Mouse (Mus musculus): ENCODE measurements at regions not wholly inside any gene's neighbourhood (a gene's known extent, or its start where the extent isn't known, plus 50 kb on each side); places are given as distances from the start of the nearest gene placed in this dataset.

DNA sequence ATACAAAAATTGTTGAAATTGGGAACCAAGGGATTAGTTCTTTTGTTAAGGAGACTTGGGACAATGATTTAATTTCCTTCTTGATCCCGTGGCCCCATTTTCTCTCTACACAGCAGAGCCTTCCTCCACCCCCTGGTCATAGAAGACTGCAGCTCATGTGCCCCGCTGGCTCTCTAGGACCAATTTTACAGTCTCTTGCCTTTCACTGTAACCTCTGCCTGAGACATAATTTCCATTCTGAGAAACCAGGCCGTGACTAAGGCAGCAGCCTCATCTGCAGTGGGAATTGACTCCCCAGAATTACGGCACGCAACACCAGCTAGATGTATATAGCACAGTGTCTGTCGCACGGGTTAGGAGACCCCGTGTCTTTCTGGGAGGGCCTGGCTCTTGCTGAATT is 63.0 kb upstream of the Hpf1 start:
- TF ChIP-seq POLR2A (IDR thresholded peaks at IDR 0.05; ENCODE audit: insufficient read length, low read depth) (no peak), TCF3 (IDR thresholded peaks at IDR 0.05; ENCODE audit: insufficient read length, low read depth) (no peak), REST (IDR thresholded peaks at IDR 0.05; ENCODE audit: insufficient read depth, insufficient read length) (no peak), TCF12 (IDR thresholded peaks at IDR 0.05; ENCODE audit: insufficient read depth, poor library complexity, severe bottlenecking) (no peak), USF1 (IDR thresholded peaks at IDR 0.05; ENCODE audit: low read depth) (no peak), CEBPB (IDR thresholded peaks at IDR 0.05; ENCODE audit: insufficient read depth, poor library complexity, severe bottlenecking) (no peak), E2F4 (IDR thresholded peaks at IDR 0.05; ENCODE audit: insufficient read depth) (no peak)
